Mouse (Mus musculus): ENCODE results near the gene Ap3m1. TPM values are rescaled to one million over a fixed set of nuclear protein-coding genes. Genes with fewer than 3 reads are reported as not detected.

Gene Ap3m1
- polyA plus RNA-seq, 1 experiment from 2014 or later, result 73.2 TPM

DNA sequence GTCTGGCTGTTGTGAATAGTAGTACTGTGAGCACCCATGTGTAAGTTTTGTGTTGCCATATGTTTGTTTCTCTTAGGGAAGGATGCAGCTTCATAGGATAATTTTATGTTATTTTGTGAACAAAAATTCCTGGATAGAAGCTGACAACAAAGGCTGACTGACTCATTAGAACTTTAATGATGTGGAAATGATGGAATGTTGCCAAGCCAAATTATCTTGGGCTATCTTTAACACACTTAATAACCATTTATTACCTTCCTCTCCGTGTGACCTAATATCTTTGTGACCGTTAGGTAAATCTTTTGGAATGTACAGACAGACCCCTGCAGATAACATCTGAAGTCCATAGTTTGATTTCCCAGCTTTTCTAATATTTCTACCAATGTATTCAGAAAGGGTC is 33.8 kb upstream of the Ap3m1 start:
- WGBS, result 54% methylated on average over 2 of the region's 2 CpGs
- H3K4me3 ChIP-seq, result no peak overlapping the region
- no peak for ATAC-seq (ENCODE audit: low FRiP score, low read depth)
- H3K36me3 ChIP-seq, result no peaks in the 10 kb centered on the region
- H3K9ac ChIP-seq, result no peak overlapping the region
- H3K27me3 ChIP-seq, result no peaks in the 10 kb centered on the region
- H3K4me2 ChIP-seq, result no peak overlapping the region
- H3K4me1 ChIP-seq (replicated peaks), result no peaks in the 10 kb centered on the region
- H3K27ac ChIP-seq (replicated peaks), result no peak overlapping the region
- no peaks in the 10 kb centered on the region for H3K9me3 ChIP-seq

DNA sequence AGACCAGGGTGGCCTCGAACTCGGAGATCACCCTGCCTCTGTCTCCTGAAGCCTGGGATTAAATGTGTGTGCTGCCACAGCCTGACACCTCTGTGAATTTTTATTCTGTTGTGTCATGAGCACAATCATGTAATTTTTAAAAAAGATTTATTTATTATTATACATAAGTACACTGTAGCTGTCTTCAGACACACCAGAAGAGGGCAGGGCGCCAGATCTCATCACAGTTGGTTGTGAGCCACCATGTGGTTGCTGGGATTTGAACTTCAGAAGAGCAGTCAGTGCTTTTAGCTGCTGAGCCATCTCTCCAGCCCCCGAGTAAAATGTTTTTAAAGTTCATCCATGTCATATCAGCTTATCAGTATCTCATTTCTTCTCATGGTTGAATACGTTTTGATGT is 33.4 kb upstream of the Ap3m1 start:
- H3K9ac ChIP-seq, result no peak overlapping the region
- no peaks in the 10 kb centered on the region for H3K4me1 ChIP-seq (replicated peaks)
- no peaks in the 10 kb centered on the region for H3K27me3 ChIP-seq
- H3K4me2 ChIP-seq, result no peak overlapping the region
- H3K36me3 ChIP-seq, result no peaks in the 10 kb centered on the region
- WGBS, result 87% methylated on average over 5 of the region's 5 CpGs
- ATAC-seq (ENCODE audit: low FRiP score, low read depth), result no peak
- H3K9me3 ChIP-seq, result no peaks in the 10 kb centered on the region
- H3K4me3 ChIP-seq, result no peak overlapping the region
- no peak overlapping the region for H3K27ac ChIP-seq (replicated peaks)

DNA sequence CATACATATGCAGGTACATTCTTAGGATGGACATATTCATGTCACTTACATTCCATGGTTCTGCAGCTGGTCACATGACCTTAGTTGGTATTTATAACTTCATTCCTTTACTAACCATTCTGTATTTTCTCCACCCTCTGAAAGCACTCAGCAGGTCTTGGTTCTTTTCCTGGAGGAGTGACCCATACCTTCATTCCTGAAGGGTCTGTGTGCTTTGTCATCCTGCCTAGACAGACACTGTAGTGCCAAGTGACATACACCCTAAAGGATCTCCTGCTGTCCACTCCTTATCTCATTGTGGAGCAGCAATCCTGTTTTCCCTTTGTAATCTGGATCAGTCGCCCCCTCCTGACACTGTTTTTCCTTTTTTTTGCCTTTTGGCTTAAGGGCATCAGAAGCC is 30.5 kb upstream of the Ap3m1 start:
- H3K4me1 ChIP-seq (replicated peaks), result no peaks in the 10 kb centered on the region
- H3K4me3 ChIP-seq, result no peak overlapping the region
- H3K4me2 ChIP-seq, result no peak overlapping the region
- 67% methylated on average over 1 of the region's 1 CpGs for WGBS
- H3K9me3 ChIP-seq, result no peaks in the 10 kb centered on the region
- H3K27ac ChIP-seq (replicated peaks), result no peak overlapping the region
- no peak for ATAC-seq (ENCODE audit: low FRiP score, low read depth)
- no peaks in the 10 kb centered on the region for H3K27me3 ChIP-seq
- H3K36me3 ChIP-seq, result no peaks in the 10 kb centered on the region
- no peak overlapping the region for H3K9ac ChIP-seq

DNA sequence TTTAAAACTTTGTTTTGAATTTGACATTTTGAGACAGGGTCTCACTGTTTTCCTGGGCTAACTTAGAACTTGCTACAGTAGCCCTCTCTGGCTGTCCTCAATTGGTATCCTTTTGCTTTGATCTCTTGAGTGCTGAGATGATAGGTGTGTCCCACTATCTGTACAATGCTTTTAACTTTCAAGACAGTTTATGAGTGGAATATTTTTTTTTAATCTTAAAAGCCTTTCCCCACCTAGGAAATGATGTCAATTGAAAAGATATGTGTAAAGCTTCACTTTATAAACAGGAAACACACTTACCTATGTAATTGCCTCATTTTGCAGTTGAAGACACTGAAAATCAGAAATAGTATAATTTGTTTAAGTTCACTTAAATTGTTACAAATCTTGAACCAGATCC is 26.2 kb upstream of the Ap3m1 start:
- Histone ChIP-seq H3K27me3 (no peaks in the 10 kb centered on the region), H3K9ac (no peak overlapping the region), H3K36me3 (no peaks in the 10 kb centered on the region), H3K4me1 (replicated peaks) (peaks cover 6% of the 10 kb centered on the region), H3K9me3 (no peaks in the 10 kb centered on the region), H3K27ac (replicated peaks) (no peak overlapping the region), H3K4me3 (no peak overlapping the region), H3K4me2 (no peak overlapping the region)
- no peak for ATAC-seq (ENCODE audit: low FRiP score, low read depth)

DNA sequence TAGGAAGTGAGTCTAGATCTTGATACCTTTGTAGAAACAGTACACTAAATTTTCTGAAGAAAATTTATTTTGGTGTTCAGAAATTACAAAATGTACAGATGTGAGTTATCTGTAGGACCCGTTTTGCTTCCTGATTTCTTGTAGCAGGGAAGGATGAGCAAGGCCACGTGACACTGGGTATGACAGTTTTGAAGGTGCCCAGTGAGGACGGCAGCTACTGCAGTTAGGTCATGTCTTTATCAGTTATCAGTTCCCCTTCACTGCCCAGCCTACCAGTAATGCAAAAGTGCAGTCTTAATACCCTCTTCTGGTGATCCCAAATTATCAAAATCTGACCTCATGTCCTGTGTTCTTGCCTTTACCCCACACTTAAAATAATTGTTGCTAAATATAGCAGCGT is 25.6 kb upstream of the Ap3m1 start:
- ATAC-seq (ENCODE audit: low FRiP score, low read depth), result no peak
- Histone ChIP-seq H3K4me1 (replicated peaks) (peaks cover 6% of the 10 kb centered on the region), H3K27me3 (no peaks in the 10 kb centered on the region), H3K9ac (no peak overlapping the region), H3K27ac (replicated peaks) (no peak overlapping the region), H3K9me3 (no peaks in the 10 kb centered on the region), H3K4me3 (no peak overlapping the region), H3K4me2 (no peak overlapping the region), H3K36me3 (no peaks in the 10 kb centered on the region)
- WGBS, result 90% methylated on average over 4 of the region's 4 CpGs

DNA sequence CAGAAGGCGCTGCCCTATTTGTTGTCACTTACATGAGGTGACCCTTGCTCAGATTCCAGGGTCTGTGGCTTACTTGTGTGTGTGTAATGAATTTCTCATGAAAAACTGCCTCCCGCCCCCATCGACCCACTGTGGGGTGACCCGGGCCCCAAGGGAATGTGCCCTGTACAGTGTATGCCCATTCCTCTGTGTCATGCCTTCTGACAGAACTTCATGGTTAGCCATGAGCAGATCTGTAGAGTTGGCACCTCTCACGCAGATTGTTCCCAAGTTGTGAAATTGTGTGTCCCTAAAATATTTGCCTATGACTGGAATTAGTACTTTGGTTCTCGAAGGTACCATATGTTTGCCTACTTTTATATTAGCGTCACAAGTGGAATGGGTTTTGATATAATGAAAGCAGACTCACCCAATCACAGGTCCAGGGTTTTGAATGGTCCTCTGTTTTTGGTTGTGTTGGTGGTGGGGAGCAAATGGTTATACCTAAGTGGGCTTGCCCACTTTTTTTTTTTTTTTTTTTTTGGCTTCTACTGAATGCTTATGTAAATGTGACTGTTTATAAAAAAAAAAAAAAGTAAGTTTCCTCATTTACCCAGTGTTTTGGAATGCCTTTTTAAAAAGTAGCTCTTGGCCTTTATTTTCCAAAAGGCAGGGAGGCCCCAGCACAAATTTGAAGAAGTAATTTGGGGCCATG is 24.3 kb upstream of the Ap3m1 start:
- peaks cover 6% of the 10 kb centered on the region for H3K4me1 ChIP-seq (replicated peaks)
- no peaks in the 10 kb centered on the region for H3K36me3 ChIP-seq
- H3K4me2 ChIP-seq, result peak overlapping the region; percentile 73
- H3K27ac ChIP-seq (replicated peaks), result peak overlapping the region; percentile 82; the same call in 1 of the 2 replicates
- peak; percentile 39 for ATAC-seq (ENCODE audit: low FRiP score, low read depth)
- H3K9ac ChIP-seq, result peak overlapping the region; percentile 54
- no peaks in the 10 kb centered on the region for H3K9me3 ChIP-seq
- H3K27me3 ChIP-seq, result no peaks in the 10 kb centered on the region
- WGBS, result 43% methylated on average over 7 of the region's 7 CpGs
- H3K4me3 ChIP-seq, result peak overlapping the region; percentile 64

DNA sequence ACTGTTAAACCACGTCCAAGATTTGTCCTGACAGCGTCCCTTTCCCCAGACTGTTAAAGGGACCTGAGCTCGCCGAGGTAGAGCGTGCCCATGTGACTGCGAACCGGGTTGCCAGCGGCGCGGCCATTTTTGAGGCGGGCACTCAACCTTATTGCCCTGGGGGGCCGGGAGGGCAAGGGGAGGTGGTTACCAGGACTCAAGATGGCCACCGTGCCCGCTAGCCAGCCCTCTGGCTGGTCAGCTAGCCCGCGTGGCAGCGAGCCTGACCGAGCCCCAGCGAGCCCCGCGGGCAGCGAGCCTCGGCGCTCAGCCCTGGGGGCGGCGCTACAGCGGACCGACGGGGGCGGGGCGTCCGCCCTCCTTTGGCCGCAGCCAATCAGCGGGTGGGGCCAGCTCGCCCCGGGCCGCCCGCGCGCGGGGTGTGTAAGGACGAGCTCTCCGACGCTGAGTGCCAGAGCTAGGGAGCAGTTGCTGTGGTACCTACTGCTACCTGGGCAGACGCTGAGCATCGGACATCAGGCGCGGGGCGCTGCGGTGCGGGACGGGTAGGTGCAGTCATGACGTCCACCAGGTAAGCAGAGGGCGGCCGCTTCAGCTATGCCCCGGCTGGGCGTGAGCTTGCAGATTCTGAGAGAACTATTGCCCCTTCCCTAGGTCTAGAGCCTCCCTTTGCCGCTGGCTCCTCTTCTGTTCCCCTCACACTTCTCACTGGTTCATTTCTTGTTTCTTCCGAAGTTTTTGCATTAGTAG is 23.6 kb upstream of the Ap3m1 start:
- Histone ChIP-seq H3K4me1 (replicated peaks) (peaks cover 6% of the 10 kb centered on the region), H3K36me3 (no peaks in the 10 kb centered on the region), H3K9ac (peak overlapping the region; percentile 54), H3K4me3 (peak overlapping the region; percentile 64), H3K27ac (replicated peaks) (peak overlapping the region; percentile 82), H3K9me3 (no peaks in the 10 kb centered on the region), H3K4me2 (peak overlapping the region; percentile 73), H3K27me3 (no peaks in the 10 kb centered on the region)
- peak; percentile 98 for ATAC-seq (ENCODE audit: low FRiP score, low read depth)
- 1% methylated on average over 59 of the region's 59 CpGs for WGBS

DNA sequence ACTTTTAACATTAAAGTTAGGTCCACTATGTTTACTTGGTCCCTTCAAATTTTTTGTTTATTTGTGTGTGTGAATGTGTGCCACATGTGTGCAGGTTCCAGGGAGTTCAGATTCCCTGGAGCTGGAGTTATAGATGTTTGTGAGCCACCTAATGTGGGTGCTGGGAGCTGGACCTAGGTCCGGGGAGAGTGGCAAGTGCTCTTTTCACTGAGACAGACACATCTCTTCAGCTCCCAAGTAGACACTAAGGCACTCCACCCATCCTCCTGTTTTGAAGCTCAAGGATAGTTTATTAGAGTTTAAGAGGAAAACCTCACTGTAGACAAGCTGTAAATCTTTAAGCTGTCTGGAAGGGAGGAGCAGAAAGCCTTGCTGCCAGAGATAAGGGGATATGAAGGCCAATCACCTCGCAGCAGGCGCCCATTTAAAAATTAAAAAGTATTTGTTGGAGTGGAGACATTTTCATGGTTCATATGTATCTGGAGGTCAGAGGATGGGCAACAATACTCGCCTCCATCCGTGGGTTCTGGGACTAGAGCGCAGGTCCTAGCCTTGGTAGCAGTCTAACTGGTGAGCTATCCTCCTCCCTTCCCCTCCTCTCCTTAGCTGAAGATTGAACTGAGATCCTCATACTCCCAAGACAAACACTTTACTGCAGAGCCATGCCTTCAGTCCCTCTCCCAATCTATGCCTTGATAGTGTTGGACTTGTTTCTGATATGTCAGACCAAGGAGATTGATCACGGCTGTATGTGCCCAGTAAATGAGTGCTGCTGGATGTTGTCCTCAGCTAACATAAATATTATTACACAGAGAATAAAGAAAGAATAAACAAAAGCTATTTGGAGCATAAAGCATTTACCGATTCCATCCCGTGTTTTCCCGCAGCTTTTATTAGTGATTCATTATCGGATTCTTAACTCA is 22.4 kb upstream of the Ap3m1 start:
- Histone ChIP-seq H3K4me1 (replicated peaks) (peaks cover 6% of the 10 kb centered on the region), H3K9me3 (no peaks in the 10 kb centered on the region), H3K9ac (no peak overlapping the region), H3K27ac (replicated peaks) (no peak overlapping the region), H3K4me2 (peak overlapping the region; percentile 73), H3K27me3 (no peaks in the 10 kb centered on the region), H3K36me3 (no peaks in the 10 kb centered on the region), H3K4me3 (peak overlapping the region; percentile 64; the same call in 1 of the 2 replicates)
- WGBS, result 63% methylated on average over 11 of the region's 11 CpGs
- ATAC-seq (ENCODE audit: low FRiP score, low read depth), result no peak

DNA sequence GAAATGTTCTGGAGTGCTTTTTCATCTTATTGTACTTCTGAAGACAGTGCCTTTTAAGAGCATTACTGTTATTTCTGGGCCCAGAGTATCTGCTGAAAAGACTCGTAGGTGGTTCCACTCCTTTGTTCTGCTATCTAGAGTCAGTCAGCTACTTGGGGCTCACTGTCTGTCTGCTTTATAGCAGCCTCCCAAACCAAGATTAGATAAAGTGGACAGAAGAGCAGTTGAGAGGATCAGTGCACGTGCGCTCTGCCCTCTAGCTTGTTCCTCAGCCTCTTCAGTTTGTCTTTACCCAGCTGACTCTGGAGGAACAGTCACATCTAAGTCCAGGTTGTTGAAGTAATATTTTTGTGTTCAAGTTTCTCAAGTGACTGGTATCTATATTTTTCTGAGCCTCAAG is 21.7 kb upstream of the Ap3m1 start:
- Histone ChIP-seq H3K36me3 (no peaks in the 10 kb centered on the region), H3K4me2 (no peak overlapping the region), H3K4me1 (replicated peaks) (peaks cover 6% of the 10 kb centered on the region), H3K27ac (replicated peaks) (no peak overlapping the region), H3K9ac (no peak overlapping the region), H3K9me3 (no peaks in the 10 kb centered on the region), H3K4me3 (no peak overlapping the region), H3K27me3 (no peaks in the 10 kb centered on the region)
- WGBS, result 76% methylated on average over 3 of the region's 3 CpGs
- no peak for ATAC-seq (ENCODE audit: low FRiP score, low read depth)

DNA sequence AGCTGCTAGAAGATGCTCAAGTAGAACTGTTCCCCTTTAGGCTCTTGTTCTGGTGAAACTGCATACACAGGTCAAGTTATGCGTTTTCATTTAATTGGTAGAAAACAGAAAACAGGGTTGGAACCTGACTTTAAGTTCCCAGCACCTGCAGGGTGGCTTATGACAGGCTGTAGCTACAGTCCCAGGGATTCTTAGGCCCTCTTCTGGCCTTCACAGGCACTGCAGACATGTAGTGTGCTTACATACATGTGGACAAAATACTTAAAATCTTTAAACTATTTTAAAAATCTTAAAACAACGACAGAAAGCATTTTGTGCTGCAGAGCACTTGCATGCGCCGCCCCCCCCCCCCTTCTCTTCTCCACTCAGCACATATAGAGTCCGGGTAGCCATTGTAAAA is 17.3 kb upstream of the Ap3m1 start:
- Histone ChIP-seq H3K4me3 (no peak overlapping the region), H3K9ac (no peak overlapping the region), H3K4me1 (replicated peaks) (no peaks in the 10 kb centered on the region), H3K9me3 (no peaks in the 10 kb centered on the region), H3K27ac (replicated peaks) (no peak overlapping the region), H3K4me2 (no peak overlapping the region), H3K27me3 (no peaks in the 10 kb centered on the region), H3K36me3 (no peaks in the 10 kb centered on the region)
- 92% methylated on average over 5 of the region's 5 CpGs for WGBS
- no peak for ATAC-seq (ENCODE audit: low FRiP score, low read depth)

DNA sequence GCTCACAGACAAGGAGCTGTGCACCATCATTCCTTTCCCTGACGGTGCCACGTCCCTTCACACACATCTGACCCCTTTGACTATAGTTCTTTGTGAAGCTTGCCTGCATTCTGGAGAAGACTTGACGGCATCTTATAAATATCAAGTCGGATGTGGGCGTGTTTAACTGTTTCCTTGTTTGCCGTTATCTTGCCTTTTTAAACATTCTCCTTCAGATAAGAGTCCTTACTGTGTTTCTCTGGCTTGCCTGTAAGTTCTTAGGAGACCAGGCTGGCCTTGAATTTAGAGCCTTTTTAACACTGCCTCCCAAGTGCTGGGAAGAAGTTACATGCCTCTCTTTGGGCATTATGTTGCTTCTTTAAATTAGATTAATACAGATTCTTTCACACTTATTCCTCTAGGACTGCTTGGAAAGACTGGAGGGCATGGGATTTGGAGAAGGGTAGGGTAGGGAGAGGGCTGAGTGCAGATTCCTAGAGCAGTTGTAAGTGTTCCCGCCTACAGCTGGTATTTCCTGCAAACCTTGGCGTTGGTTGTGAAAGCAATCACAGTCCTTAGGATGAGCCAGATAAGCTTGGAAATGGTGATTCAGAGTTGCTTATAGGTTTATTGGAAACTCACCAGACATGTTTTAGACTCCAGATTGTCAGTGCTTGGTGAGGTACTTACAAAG is 13.3 kb upstream of the Ap3m1 start:
- H3K4me1 ChIP-seq (replicated peaks), result no peaks in the 10 kb centered on the region
- 74% methylated on average over 8 of the region's 8 CpGs for WGBS
- H3K9ac ChIP-seq, result no peak overlapping the region
- no peaks in the 10 kb centered on the region for H3K9me3 ChIP-seq
- no peak overlapping the region for H3K4me3 ChIP-seq
- H3K36me3 ChIP-seq, result no peaks in the 10 kb centered on the region
- H3K27ac ChIP-seq (replicated peaks), result no peak overlapping the region
- H3K4me2 ChIP-seq, result no peak overlapping the region
- no peak for ATAC-seq (ENCODE audit: low FRiP score, low read depth)
- H3K27me3 ChIP-seq, result no peaks in the 10 kb centered on the region

Measured in hindbrain, embryonic 15.5 days (tissue).